In the genomic region with DNA sequence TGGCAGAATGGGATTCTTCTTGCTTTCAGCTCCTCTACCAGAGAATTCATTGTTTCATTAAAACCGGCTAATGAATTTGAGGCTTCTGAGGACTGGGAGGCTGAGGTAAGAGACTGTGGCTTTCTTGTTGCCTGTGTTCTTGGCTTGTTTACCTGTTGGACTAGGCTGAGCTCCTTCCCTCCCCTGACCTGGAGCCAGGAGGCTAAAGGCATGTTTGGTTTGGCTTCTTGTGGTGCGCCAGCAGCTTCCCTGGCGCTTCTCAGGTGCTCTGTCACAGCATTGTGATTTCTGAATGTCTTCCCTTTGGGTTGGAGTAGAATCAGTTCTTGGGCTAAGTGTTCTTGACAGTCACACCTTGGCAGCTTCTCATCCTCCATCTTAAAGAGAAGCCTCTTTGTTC, we compare ENCODE assay signal across 22 mouse cellular contexts.
DNase-seq lines count a peak whose midpoint lies in the region; ATAC-seq and TF ChIP-seq lines count a peak whose summit lies in the region.
"Had no signal": no experiment of that assay in that cellular context is flagged by ENCODE, and none has a peak within 500 bp of the region (broad histone marks: within the 10 kb centered on the region; RNA-seq: fewer than 3 reads in every experiment).

No protein-coding gene starts in this region.

- H3K36me3 ChIP-seq in kidney, adult 2 months (ENCODE audit: control insufficient read depth, insufficient read depth, low read length): no peaks in the 10 kb centered on the region
- H3K36me3 ChIP-seq in kidney, embryonic 14.5 days (ENCODE audit: control insufficient read depth, insufficient read depth, low read length): no peaks in the 10 kb centered on the region
- no peaks in the 10 kb centered on the region for H3K36me3 ChIP-seq in liver, adult 2 months (ENCODE audit: control insufficient read depth, insufficient read depth, low read length)
- no peaks in the 10 kb centered on the region for H3K36me3 ChIP-seq in liver, embryonic 11.5 days (ENCODE audit: control insufficient read depth, insufficient read depth, low read length)
- H3K36me3 ChIP-seq: embryonic facial prominence, embryonic 10.5 days; forebrain, embryonic 10.5 days; hindbrain, embryonic 12.5 days had no signal

- no peaks in the 10 kb centered on the region for H3K27me3 ChIP-seq in kidney, adult 2 months (replicated peaks; ENCODE audit: control insufficient read depth, insufficient read depth, low read length)
- no peaks in the 10 kb centered on the region for H3K27me3 ChIP-seq in kidney, embryonic 14.5 days (ENCODE audit: control insufficient read depth, insufficient read depth, low read length)
- no peaks in the 10 kb centered on the region for H3K27me3 ChIP-seq in liver, adult 2 months (ENCODE audit: control insufficient read depth, insufficient read depth, low read length)
- H3K27me3 ChIP-seq in liver, embryonic 11.5 days (replicated peaks; ENCODE audit: control insufficient read depth, insufficient read depth, low read length): no peaks in the 10 kb centered on the region
- H3K27me3 ChIP-seq: CH12.LX; hindbrain, embryonic 12.5 days; Patski had no signal

- no peak overlapping the region for H3K27ac ChIP-seq in kidney, adult 2 months (ENCODE audit: insufficient read depth, low read depth, low read length)
- no peak overlapping the region for H3K27ac ChIP-seq in kidney, embryonic 14.5 days (ENCODE audit: low read depth, low read length)
- 0 out of 2 replicates have a peak overlapping the region, but pooled peaks have one; percentile 26 for H3K27ac ChIP-seq in liver, adult 2 months (replicated peaks; ENCODE audit: insufficient read depth, low read depth, low read length)
- no peak overlapping the region for H3K27ac ChIP-seq in liver, embryonic 11.5 days (ENCODE audit: low read depth, low read length)
- H3K27ac ChIP-seq: embryonic facial prominence, embryonic 10.5 days; forebrain, embryonic 10.5 days; gastrocnemius, adult 2 months; hindbrain, embryonic 12.5 days had no signal

- no peak for TF ChIP-seq POLR2A in kidney, adult 2 months (IDR thresholded peaks at IDR 0.05; ENCODE audit: low read depth, low read length)
- no peak for TF ChIP-seq POLR2A in liver, adult 2 months (IDR thresholded peaks at IDR 0.05; ENCODE audit: extremely low read depth, insufficient read depth, low read length)

- DNase-seq in cerebellum, postnatal 10 days: peak; percentile 8 to 12
- DNase-seq in cerebellum, adult 18-20 months: no peak
- peak; percentile 64 for DNase-seq in kidney, adult 2 months
- DNase-seq in liver, adult 2 months (ENCODE audit: extremely low read depth, low read depth, low spot score): peak; percentile 91
- DNase-seq in liver, embryonic 11.5 days (ENCODE audit: low spot score): no peak
- DNase-seq in layer of hippocampus, adult 9-10 months (ENCODE audit: low spot score): no peak
- DNase-seq: adrenal gland, postnatal 14 days; gastrocnemius, adult 2 months; gastrocnemius, postnatal 25 days; heart, adult 11 months; heart, postnatal 10 days; heart, postnatal 4 days had no signal

- peaks cover 2% of the 10 kb centered on the region; the same call in 1 of the 2 replicates for H3K9me3 ChIP-seq in kidney, embryonic 14.5 days (ENCODE audit: control insufficient read depth, low read length)
- no peaks in the 10 kb centered on the region for H3K9me3 ChIP-seq in liver, embryonic 11.5 days (ENCODE audit: control insufficient read depth, low read length)
- H3K9me3 ChIP-seq: embryonic facial prominence, embryonic 10.5 days; forebrain, embryonic 10.5 days; hindbrain, embryonic 12.5 days had no signal

- 83% methylated on average over 3 of the region's 3 CpGs for WGBS in kidney, adult 2 months
- 88% methylated on average over 3 of the region's 3 CpGs for WGBS in kidney, embryonic 14.5 days
- WGBS in liver, adult 2 months: 34% methylated on average over 3 of the region's 3 CpGs
- 83% methylated on average over 3 of the region's 3 CpGs for WGBS in liver, embryonic 11.5 days

- no peak for ATAC-seq in kidney, embryonic 14.5 days (ENCODE audit: low FRiP score, low TSS enrichment)
- ATAC-seq in liver, embryonic 11.5 days (replicated peaks; ENCODE audit: low FRiP score): no peak
- ATAC-seq: activated CD4-positive, CD25-positive, alpha-beta regulatory T cell, adult 4 months; forebrain, embryonic 14.5 days; hindbrain, embryonic 16.5 days; inflammation-experienced regulatory T-cells, adult 6 months; Patski had no signal

- H3K4me2 ChIP-seq in kidney, embryonic 14.5 days (replicated peaks; ENCODE audit: low read depth, low read length): no peak overlapping the region
- no peak overlapping the region for H3K4me2 ChIP-seq in liver, embryonic 11.5 days
- H3K4me2 ChIP-seq: hindbrain, embryonic 12.5 days had no signal

- no peak overlapping the region for H3K9ac ChIP-seq in kidney, embryonic 14.5 days (ENCODE audit: low read depth, low read length)
- no peak overlapping the region for H3K9ac ChIP-seq in liver, adult 2 months (ENCODE audit: low read depth, low read length)
- H3K9ac ChIP-seq in liver, embryonic 11.5 days (ENCODE audit: low read depth, low read length): no peak overlapping the region
- H3K9ac ChIP-seq: hindbrain, embryonic 12.5 days had no signal

- no peak for TF ChIP-seq CTCF in kidney, adult 2 months (conservative IDR thresholded peaks at IDR 0.05; ENCODE audit: insufficient read depth, insufficient read length, low read depth, low read length)
- no peak for TF ChIP-seq CTCF in liver, adult 2 months (IDR thresholded peaks at IDR 0.05; ENCODE audit: low read depth, low read length)

- H3K79me2 ChIP-seq in liver, adult 2 months (ENCODE audit: control insufficient read depth, insufficient read depth, low read length): no peaks in the 10 kb centered on the region; the same call in 1 of the 2 replicates

- H3K4me1 ChIP-seq in kidney, adult 2 months (ENCODE audit: control insufficient read depth, insufficient read depth, low read length): no peaks in the 10 kb centered on the region
- H3K4me1 ChIP-seq in kidney, embryonic 14.5 days (ENCODE audit: control insufficient read depth, insufficient read depth, low read length): no peaks in the 10 kb centered on the region
- peaks cover 3% of the 10 kb centered on the region; the same call in 1 of the 2 replicates for H3K4me1 ChIP-seq in liver, adult 2 months (ENCODE audit: control insufficient read depth, insufficient read depth, low read length)
- H3K4me1 ChIP-seq in liver, embryonic 11.5 days (replicated peaks; ENCODE audit: control insufficient read depth, insufficient read depth, low read length): no peaks in the 10 kb centered on the region
- H3K4me1 ChIP-seq: embryonic facial prominence, embryonic 10.5 days; forebrain, embryonic 10.5 days; hindbrain, embryonic 12.5 days had no signal

- no peak overlapping the region for H3K4me3 ChIP-seq in kidney, adult 2 months (ENCODE audit: insufficient read depth, low read depth, low read length)
- H3K4me3 ChIP-seq in kidney, embryonic 14.5 days (ENCODE audit: low read length): no peak overlapping the region
- no peak overlapping the region for H3K4me3 ChIP-seq in liver, adult 2 months (ENCODE audit: insufficient read depth, low read depth, low read length)
- H3K4me3 ChIP-seq in liver, embryonic 11.5 days (ENCODE audit: low read depth, low read length): no peak overlapping the region
- H3K4me3 ChIP-seq: embryonic facial prominence, embryonic 10.5 days; forebrain, embryonic 10.5 days; gastrocnemius, adult 2 months; hindbrain, embryonic 12.5 days had no signal

Comparison
In these comparisons a context has a peak if more than half of its experiments do, and no peak if none do; other contexts are left out.
1. DNase-seq: peak in cerebellum, postnatal 10 days (2 of 2), kidney, adult 2 months (single experiment) and liver, adult 2 months (single experiment); none in cerebellum, adult 18-20 months (0 of 2), liver, embryonic 11.5 days (single experiment) and layer of hippocampus, adult 9-10 months (single experiment).